Mouse (Mus musculus) kidney, embryonic 15.5 days (tissue): ENCODE measurements around the gene Slc6a9. TPM values are rescaled to one million over a fixed set of nuclear protein-coding genes. Genes with fewer than 3 reads are reported as not detected.
A peak's percentile ranks its signal among the peaks of the same experiment; 100 is the strongest.

ENCODE experiments used
- ATAC-seq: fragments of 200-750 bp; cut with Nextera tagmentation; replicated peaks from 2 replicates; pipeline ENCODE4 v1.8.0; 2017; ENCODE audit warnings: moderate TSS enrichment; ENCODE audit not compliant: low FRiP score
- H3K27ac ChIP-seq: fragments of 300-500 bp; sonication (generic); 2 replicates; pipeline ENCODE4 v1.5.1; 2015; ENCODE audit warnings: mild to moderate bottlenecking, inconsistent platforms
- H3K27me3 ChIP-seq: fragments of 300-500 bp; sonication (generic); 2 replicates; pipeline ENCODE4 v1.6.1; 2015; ENCODE audit warnings: inconsistent platforms
- H3K36me3 ChIP-seq: fragments of 300-500 bp; sonication (generic); 2 replicates; pipeline ENCODE4 v1.6.1; 2015; ENCODE audit warnings: inconsistent platforms
- H3K4me1 ChIP-seq: fragments of 300-500 bp; sonication (generic); 2 replicates; pipeline ENCODE4 v1.6.1; 2015; ENCODE audit warnings: inconsistent platforms
- H3K4me2 ChIP-seq: fragments of 300-500 bp; sonication (generic); 2 replicates; pipeline ENCODE4 v1.6.1; 2015; ENCODE audit warnings: moderate library complexity, mild to moderate bottlenecking, inconsistent platforms
- H3K4me3 ChIP-seq: fragments of 300-500 bp; sonication (generic); replicated peaks from 2 replicates; pipeline ENCODE4 v1.5.1; 2015; ENCODE audit warnings: mild to moderate bottlenecking, inconsistent platforms
- H3K9ac ChIP-seq: fragments of 300-500 bp; sonication (generic); 2 replicates; pipeline ENCODE4 v1.6.1; 2015; ENCODE audit warnings: mild to moderate bottlenecking, inconsistent platforms
- H3K9me3 ChIP-seq: fragments of 300-500 bp; sonication (generic); replicated peaks from 2 replicates; pipeline ENCODE4 v1.6.1; 2016; ENCODE audit warnings: inconsistent platforms
- WGBS: fragments of 180-500 bp; shearing (Covaris S2); methylation state at CpG from one replicate; pipeline ENCODE4 v1.1.7; 2015; ENCODE audit warnings: mixed read lengths; 5-methylcytosine and 5-hydroxymethylcytosine counted together
- polyA plus RNA-seq: library from polyadenylated mRNA; unstranded; fragments of >200 nt; fragmentation: Nextera tagmentation; extraction: Ambion mirVana; gene quantifications from 2 replicates; pipeline ENCODE4 v1.2.1, GENCODE M21; 2015

The Slc6a9 gene
- polyA plus RNA-seq, 1 experiment from 2014 or later = 15.2 TPM

DNA sequence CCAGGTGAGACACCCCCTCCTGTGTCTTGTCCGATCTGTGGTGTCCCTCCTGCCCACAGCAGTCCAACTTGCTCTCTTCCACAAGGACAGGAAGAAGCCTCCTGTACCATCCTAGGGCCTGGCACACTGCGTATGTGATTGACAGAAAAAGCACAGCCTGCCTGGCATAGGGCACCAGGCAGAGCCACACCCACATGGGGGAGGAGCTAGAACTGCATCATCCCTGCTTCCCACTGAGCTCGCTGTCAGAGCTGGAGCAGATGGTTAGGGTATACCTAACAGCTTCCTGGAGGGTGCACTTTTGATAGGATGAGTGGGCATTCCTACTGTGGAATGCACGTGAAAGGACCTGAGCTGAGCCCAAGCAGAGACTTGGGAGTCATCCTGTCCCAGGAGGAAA is 28.5 kb downstream of the Slc6a9 start:
- no peak for ATAC-seq
- 48% methylated on average over 4 of the region's 4 CpGs for WGBS

DNA sequence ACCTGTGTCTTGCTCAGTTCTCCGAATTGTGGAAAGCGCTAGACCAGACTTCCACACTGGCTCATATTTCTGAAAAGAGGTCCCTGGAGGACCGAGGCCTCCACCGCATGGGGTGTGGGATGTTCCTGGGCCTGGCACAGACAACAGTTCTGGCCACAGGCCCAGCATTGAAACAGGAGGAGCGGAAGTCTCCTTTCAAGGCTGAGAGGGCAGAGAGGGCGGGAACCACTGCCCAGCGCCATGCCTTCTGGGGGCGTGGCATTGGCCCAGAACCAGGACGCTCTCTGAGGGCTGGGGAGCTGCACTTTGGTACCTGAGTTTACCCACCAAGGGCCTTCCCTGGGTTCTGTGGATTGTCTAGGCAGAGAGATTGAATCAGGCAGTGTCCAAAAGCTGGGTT is 31.8 kb downstream of the Slc6a9 start:
- Histone ChIP-seq H3K27me3 (no peaks in the 10 kb centered on the region; the same call in 1 of the 2 replicates), H3K27ac (peak overlapping the region; percentile 74), H3K4me3 (no peak overlapping the region), H3K36me3 (no peaks in the 10 kb centered on the region), H3K9ac (no peak overlapping the region), H3K9me3 (no peaks in the 10 kb centered on the region), H3K4me2 (peak overlapping the region; percentile 4; the same call in 1 of the 2 replicates), H3K4me1 (peaks cover 33% of the 10 kb centered on the region)
- 16% methylated on average over 9 of the region's 9 CpGs for WGBS
- ATAC-seq = peak; percentile 63

More for the DNA sequence above, 28.5 kb downstream of the Slc6a9 start:
- Histone ChIP-seq H3K27me3 (no peaks in the 10 kb centered on the region), H3K9ac (no peak overlapping the region), H3K36me3 (no peaks in the 10 kb centered on the region), H3K4me1 (peaks cover 31% of the 10 kb centered on the region), H3K9me3 (no peaks in the 10 kb centered on the region), H3K27ac (no peak overlapping the region), H3K4me2 (no peak overlapping the region), H3K4me3 (no peak overlapping the region)

DNA sequence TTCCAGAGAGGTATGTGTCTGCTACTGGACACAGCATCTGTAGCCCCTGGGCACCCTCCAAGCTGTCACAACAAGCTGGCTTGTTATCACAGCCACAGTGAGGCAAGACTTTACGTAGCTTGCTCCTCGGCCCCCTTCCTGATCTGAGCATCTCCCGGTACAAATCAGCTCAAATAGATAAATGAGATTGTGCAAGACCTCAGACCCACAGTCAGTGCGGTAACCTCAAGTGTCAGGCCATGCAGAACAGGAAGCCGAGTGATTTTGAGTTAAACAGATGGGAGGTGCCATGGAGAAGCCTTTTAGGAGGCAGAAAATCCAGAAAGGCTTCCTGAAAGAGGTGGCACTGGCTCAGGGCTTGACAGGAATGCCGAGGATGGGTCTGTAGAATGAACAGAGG is 32.7 kb downstream of the Slc6a9 start:
- Histone ChIP-seq H3K27me3 (no peaks in the 10 kb centered on the region; the same call in 1 of the 2 replicates), H3K4me2 (no peak overlapping the region), H3K9ac (no peak overlapping the region), H3K4me3 (no peak overlapping the region), H3K9me3 (no peaks in the 10 kb centered on the region), H3K27ac (0 out of 2 replicates have a peak overlapping the region, but pooled peaks have one; percentile 74), H3K4me1 (peaks cover 41% of the 10 kb centered on the region), H3K36me3 (no peaks in the 10 kb centered on the region)
- WGBS = 64% methylated on average over 6 of the region's 6 CpGs
- no peak for ATAC-seq

DNA sequence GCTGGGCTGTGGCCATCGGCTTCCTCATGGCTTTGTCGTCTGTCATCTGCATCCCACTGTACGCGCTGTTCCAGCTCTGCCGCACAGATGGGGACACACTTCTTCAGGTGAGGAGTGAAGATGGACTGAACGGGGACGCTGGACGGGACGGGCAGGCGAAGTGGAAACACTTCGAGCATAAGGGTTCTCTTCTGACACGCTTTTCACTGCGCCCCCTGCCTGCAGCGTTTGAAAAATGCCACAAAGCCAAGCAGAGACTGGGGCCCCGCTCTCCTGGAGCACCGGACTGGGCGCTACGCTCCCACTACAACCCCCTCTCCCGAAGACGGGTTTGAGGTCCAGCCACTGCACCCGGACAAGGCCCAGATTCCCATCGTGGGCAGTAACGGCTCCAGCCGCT is 33.5 kb downstream of the Slc6a9 start:
- no peak overlapping the region for H3K27ac ChIP-seq
- H3K4me2 ChIP-seq = peak overlapping the region; percentile 28; the same call in 1 of the 2 replicates
- peak overlapping the region; percentile 12; the same call in 1 of the 2 replicates for H3K4me3 ChIP-seq
- H3K27me3 ChIP-seq = no peaks in the 10 kb centered on the region; the same call in 1 of the 2 replicates
- H3K9me3 ChIP-seq = no peaks in the 10 kb centered on the region
- ATAC-seq = no peak
- H3K4me1 ChIP-seq = peaks cover 46% of the 10 kb centered on the region
- no peak overlapping the region for H3K9ac ChIP-seq
- 15% methylated on average over 24 of the region's 24 CpGs for WGBS
- H3K36me3 ChIP-seq = no peaks in the 10 kb centered on the region

DNA sequence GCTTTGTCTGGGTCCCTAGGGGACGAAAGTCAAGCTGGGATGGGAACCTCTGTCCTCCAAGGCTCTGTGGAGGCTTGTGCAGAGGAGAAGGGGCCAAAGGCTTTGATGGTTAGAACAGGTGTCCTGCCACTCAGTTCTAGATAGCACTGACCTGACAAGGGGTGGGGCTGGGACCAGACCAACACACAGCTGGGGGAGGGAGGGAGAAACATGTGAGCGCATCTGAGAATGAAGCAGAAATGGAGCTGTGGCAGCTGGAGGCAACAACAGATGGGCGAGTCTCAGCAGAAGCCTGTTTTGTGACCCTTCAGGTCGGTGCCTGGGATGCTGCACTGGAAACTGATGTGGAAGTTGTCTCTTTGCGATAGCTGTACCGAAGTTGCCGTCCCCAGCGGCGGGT is 35.0 kb downstream of the Slc6a9 start:
- no peaks in the 10 kb centered on the region; the same call in 1 of the 2 replicates for H3K27me3 ChIP-seq
- H3K4me3 ChIP-seq = no peak overlapping the region
- no peak overlapping the region for H3K27ac ChIP-seq
- peaks cover 11% of the 10 kb centered on the region for H3K36me3 ChIP-seq
- ATAC-seq = no peak
- H3K9me3 ChIP-seq = no peaks in the 10 kb centered on the region
- H3K4me1 ChIP-seq = peaks cover 46% of the 10 kb centered on the region
- H3K9ac ChIP-seq = no peak overlapping the region
- 74% methylated on average over 9 of the region's 9 CpGs for WGBS
- no peak overlapping the region for H3K4me2 ChIP-seq

DNA sequence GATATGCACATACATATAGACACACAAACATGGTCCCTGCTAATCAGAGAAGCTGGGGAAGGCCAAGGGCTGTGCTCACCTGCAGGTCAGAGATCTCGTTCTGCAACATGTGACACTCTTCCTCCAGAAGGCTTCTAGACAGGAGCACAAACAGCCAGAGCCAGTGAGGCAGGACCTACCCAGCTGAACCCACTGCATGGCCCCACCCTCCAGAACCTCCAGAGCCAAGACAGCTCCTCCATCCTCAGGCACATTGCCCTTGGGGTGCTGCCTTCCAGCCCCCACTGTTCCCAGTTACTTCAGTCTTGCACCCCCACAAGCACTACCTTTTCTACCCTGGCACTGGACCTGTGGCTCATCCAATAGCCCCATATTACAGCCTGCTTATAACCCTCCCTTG is 36.1 kb downstream of the Slc6a9 start:
- Histone ChIP-seq H3K9ac (no peak overlapping the region), H3K27me3 (no peaks in the 10 kb centered on the region; the same call in 1 of the 2 replicates), H3K4me1 (peaks cover 46% of the 10 kb centered on the region), H3K36me3 (peaks cover 21% of the 10 kb centered on the region), H3K4me2 (no peak overlapping the region), H3K4me3 (no peak overlapping the region), H3K27ac (no peak overlapping the region), H3K9me3 (no peaks in the 10 kb centered on the region)
- WGBS = 38% methylated on average over 1 of the region's 1 CpGs
- no peak for ATAC-seq

DNA sequence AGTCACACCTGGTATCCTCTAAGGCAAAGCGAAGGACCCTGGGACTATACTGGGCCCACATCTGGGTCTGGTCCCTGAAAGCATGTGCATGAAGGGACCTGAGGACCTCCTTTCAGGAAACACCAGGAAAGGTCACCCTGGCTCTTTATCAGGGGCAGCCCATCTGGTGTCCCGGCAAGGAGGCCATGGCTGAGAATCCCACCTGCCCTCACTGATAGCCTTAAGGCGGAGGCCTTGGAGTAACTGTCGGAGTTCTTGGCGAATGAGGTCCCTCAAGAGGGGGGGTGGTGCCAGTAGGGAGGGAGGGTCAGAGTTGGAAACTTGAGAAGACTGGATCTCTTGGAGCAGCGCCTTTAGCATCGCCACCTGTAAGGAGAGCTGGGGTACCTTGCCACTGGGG is 37.5 kb downstream of the Slc6a9 start:
- H3K27ac ChIP-seq = no peak overlapping the region
- no peaks in the 10 kb centered on the region for H3K9me3 ChIP-seq
- H3K9ac ChIP-seq = no peak overlapping the region
- no peak overlapping the region for H3K4me3 ChIP-seq
- 48% methylated on average over 7 of the region's 7 CpGs for WGBS
- no peaks in the 10 kb centered on the region; the same call in 1 of the 2 replicates for H3K27me3 ChIP-seq
- H3K4me2 ChIP-seq = peak overlapping the region; percentile 64
- peaks cover 33% of the 10 kb centered on the region for H3K36me3 ChIP-seq
- 0 out of 2 replicates have a peak, but pooled peaks have one; percentile 6 for ATAC-seq
- peaks cover 33% of the 10 kb centered on the region for H3K4me1 ChIP-seq

DNA sequence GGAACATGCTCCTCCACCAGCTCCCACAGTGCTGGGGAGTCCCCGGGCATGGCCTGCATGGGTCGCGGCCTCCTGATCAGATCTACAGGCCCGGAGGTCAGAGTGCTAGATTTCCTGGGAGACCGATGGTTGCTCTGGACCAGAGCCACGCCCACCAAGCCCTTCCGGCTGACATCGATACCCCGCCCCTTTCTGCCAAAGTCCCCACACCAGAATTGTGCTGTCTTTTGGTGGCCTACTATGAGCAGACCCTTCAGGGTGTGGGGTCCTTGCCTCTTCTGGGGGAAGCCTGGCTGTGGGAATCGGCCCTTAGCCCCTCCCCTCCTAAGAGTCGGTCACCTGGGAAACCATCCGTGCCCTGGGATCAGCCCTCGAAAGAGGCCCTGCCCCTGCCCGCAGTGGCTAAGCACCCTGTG is 38.2 kb downstream of the Slc6a9 start, which contains the start of gene Ccdc24:
TSS of gene Ccdc24 (minus strand) at position 87 of the 416 bp plus-strand sequence.
- H3K4me1 ChIP-seq = peaks cover 26% of the 10 kb centered on the region
- WGBS = 4% methylated on average over 14 of the region's 14 CpGs
- H3K27ac ChIP-seq = peak within 1 kb of the TSS; percentile 1; the same call in 1 of the 2 replicates

DNA sequence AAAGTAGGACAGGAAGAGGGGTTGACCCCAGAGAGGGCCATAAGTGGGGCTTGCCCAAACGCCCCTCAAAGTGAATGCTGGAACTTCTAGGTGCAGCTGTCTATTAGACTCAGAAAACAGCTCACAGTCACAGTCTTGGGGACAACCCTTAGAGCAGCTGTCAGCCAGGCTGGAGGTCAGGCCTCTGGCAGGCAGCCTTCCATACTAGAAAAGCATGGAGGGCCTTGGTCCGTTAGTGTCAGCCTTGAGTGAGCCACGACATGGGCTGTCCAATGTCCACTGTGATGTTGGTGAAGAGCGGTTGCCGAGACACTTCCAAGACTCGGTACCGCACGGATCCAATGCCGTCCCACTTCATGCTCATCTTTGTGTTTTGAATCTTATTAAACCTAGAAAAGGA is 39.3 kb downstream of the Slc6a9 start:
- 84% methylated on average over 9 of the region's 9 CpGs for WGBS
- H3K27me3 ChIP-seq = no peaks in the 10 kb centered on the region
- no peak overlapping the region for H3K9ac ChIP-seq
- no peak overlapping the region for H3K4me2 ChIP-seq
- ATAC-seq = no peak
- H3K27ac ChIP-seq = no peak overlapping the region
- no peaks in the 10 kb centered on the region for H3K9me3 ChIP-seq
- no peak overlapping the region for H3K4me3 ChIP-seq
- H3K36me3 ChIP-seq = peaks cover 51% of the 10 kb centered on the region
- peaks cover 20% of the 10 kb centered on the region for H3K4me1 ChIP-seq

More for the DNA sequence above, 38.2 kb downstream of the Slc6a9 start, which contains the start of gene Ccdc24:
- peak; percentile 54 for ATAC-seq
- no peaks in the 10 kb centered on the region for H3K9me3 ChIP-seq
- peak within 1 kb of the TSS; percentile 64 for H3K4me2 ChIP-seq
- H3K4me3 ChIP-seq = peak within 1 kb of the TSS; percentile 27
- H3K9ac ChIP-seq = peak within 1 kb of the TSS; percentile 29
- H3K36me3 ChIP-seq = peaks cover 40% of the 10 kb centered on the region
- H3K27me3 ChIP-seq = no peaks in the 10 kb centered on the region; the same call in 1 of the 2 replicates

DNA sequence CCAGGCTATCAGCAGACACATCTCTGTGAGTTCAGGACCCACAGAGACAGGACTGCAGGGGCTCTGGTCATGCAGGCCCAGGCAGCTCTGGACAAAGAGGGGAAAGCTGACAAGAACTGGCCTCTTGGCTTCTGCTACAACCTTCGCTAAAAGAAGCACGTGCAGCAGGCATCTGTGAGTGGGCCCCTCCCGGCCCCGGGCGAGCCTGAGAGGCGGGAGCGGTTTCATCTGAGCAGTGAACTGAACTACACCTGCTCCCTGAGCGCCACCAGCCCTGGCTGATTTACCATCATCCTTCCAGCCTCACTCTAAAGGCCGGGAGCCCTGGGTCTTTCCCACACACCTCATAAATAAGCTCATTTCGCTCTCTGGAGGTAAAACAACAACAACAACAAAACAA is 44.0 kb downstream of the Slc6a9 start:
- Histone ChIP-seq H3K4me3 (no peak overlapping the region), H3K4me2 (no peak overlapping the region), H3K9ac (no peak overlapping the region), H3K27me3 (no peaks in the 10 kb centered on the region), H3K27ac (no peak overlapping the region), H3K36me3 (peaks cover 74% of the 10 kb centered on the region), H3K4me1 (peaks cover 20% of the 10 kb centered on the region), H3K9me3 (no peaks in the 10 kb centered on the region)
- ATAC-seq = no peak
- WGBS = 48% methylated on average over 10 of the region's 10 CpGs

DNA sequence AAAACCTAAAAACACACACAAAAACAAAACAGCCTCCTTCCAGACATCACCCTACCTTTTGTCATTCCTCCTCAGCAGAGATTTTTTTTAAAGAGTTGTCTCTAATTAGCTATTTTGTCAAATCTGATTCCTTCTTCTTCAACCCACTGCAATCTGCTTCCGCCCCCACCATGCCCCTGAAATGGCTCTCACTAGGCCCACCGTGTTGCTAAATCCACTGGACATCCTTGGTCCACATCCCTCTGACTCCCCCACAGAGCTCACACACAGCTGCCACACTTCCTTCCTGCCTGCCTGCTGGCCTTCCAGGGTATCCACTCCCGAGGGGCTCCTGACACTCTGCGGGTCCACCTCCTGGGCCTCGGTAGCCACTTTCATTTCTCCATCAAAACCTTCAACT is 44.4 kb downstream of the Slc6a9 start:
- no peaks in the 10 kb centered on the region for H3K27me3 ChIP-seq

DNA sequence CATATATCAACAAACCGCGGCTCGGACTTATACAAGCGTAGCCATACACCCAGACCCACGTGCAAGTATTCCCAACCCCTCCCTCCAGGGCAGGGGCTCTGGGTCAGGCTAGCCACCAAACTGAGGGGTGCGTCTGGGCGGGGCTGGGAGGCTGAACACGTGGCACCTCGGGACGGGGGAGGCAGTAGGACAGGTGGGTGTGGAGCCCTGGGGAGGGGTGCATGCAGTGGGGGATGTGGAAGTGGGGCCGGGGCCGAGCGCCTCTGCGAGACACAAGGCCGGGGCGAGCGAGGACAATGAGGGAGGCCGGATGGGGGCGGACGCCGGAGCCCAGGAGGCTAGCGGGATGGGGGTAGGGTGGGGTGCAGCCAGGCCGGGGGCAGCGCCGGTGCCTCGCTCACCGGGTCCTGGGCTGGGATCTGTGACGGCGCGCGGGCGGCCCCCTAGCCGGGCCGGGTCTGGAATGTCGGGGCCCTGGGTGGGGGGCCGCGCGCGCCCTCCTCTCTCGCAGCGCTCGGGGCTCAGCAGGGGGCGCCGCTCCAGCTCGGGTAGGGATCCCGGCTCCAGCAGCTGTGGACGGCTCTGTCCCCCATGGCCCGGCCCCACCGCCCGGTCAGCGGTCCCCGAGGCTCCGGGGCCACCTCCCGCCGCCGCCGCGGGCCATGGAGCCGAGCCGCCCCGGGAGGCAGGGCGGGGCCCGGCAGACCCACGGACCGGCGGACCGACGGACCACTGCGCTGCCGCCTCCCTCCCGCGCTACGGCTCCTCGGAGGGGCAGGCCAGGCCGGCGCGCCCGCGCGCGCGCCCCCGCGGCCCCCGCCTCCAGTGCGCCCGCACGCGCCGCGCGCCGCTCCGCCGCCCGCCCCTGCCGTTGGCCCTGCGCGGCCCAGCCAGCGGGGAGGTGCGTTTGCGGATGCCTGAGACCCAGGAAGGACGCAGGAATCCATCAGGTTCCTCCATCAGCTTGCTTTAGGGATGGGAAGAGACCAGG is 48.7 kb downstream of the Slc6a9 start, which contains the start of gene B4galt2:
TSS of gene B4galt2 (minus strand) at position 787 of the 991 bp plus-strand sequence.
- Histone ChIP-seq H3K4me3 (peak within 1 kb of the TSS; percentile 80), H3K27me3 (no peaks in the 10 kb centered on the region), H3K4me1 (peaks cover 54% of the 10 kb centered on the region), H3K36me3 (peaks cover 49% of the 10 kb centered on the region), H3K9ac (peak within 1 kb of the TSS; percentile 86), H3K27ac (peak within 1 kb of the TSS; percentile 71), H3K4me2 (peak within 1 kb of the TSS; percentile 84), H3K9me3 (no peaks in the 10 kb centered on the region)
- under 1% methylated on average over 94 of the region's 103 CpGs for WGBS
- ATAC-seq = peak; percentile 41

More for the DNA sequence above, 44.4 kb downstream of the Slc6a9 start:
- Histone ChIP-seq H3K4me3 (no peak overlapping the region), H3K4me1 (peaks cover 23% of the 10 kb centered on the region), H3K36me3 (peaks cover 70% of the 10 kb centered on the region), H3K9me3 (no peaks in the 10 kb centered on the region), H3K27ac (no peak overlapping the region), H3K4me2 (no peak overlapping the region), H3K9ac (no peak overlapping the region)
- no peak for ATAC-seq
- 59% methylated on average over 5 of the region's 5 CpGs for WGBS
